Mouse (Mus musculus): ENCODE measurements around the gene Ptgs1. TPM values are rescaled to one million over a fixed set of nuclear protein-coding genes. Genes with fewer than 3 reads are reported as not detected.
A peak's percentile ranks its signal among the peaks of the same experiment; 100 is the strongest.

Ptgs1 gene
- polyA plus RNA-seq, 1 experiment from 2014 or later, result 3.7 TPM

- Histone ChIP-seq H3K4me3 (ENCODE audit: low read depth, low read length) (no peak overlapping the region), H3K4me1 (ENCODE audit: control insufficient read depth, insufficient read depth, low read length) (no peaks in the 10 kb centered on the region), H3K4me2 (ENCODE audit: low read length) (no peak overlapping the region), H3K36me3 (ENCODE audit: control insufficient read depth, insufficient read depth, low read length) (no peaks in the 10 kb centered on the region), H3K9me3 (replicated peaks; ENCODE audit: control insufficient read depth, low read length) (no peaks in the 10 kb centered on the region), H3K9ac (ENCODE audit: low read length) (no peak overlapping the region), H3K27me3 (replicated peaks; ENCODE audit: control insufficient read depth, insufficient read depth, low read length) (no peaks in the 10 kb centered on the region), H3K27ac (ENCODE audit: low read depth, low read length) (no peak overlapping the region)
- 91% methylated on average over 4 of the region's 4 CpGs for WGBS
- no peak for DNase-seq (ENCODE audit: low spot score)
- ATAC-seq, result no peak
These were observed 40.9 kb downstream of the Ptgs1 start for GRCm38 (mm10) chr2:36271085-36271484.

- 81% methylated on average over 6 of the region's 6 CpGs for WGBS
- Histone ChIP-seq H3K4me3 (ENCODE audit: low read depth, low read length) (no peak overlapping the region), H3K4me1 (ENCODE audit: control insufficient read depth, insufficient read depth, low read length) (no peaks in the 10 kb centered on the region), H3K9ac (ENCODE audit: low read length) (no peak overlapping the region), H3K27ac (ENCODE audit: low read depth, low read length) (no peak overlapping the region), H3K4me2 (ENCODE audit: low read length) (no peak overlapping the region), H3K36me3 (ENCODE audit: control insufficient read depth, insufficient read depth, low read length) (no peaks in the 10 kb centered on the region), H3K9me3 (replicated peaks; ENCODE audit: control insufficient read depth, low read length) (no peaks in the 10 kb centered on the region), H3K27me3 (replicated peaks; ENCODE audit: control insufficient read depth, insufficient read depth, low read length) (no peaks in the 10 kb centered on the region)
- DNase-seq (ENCODE audit: low spot score) (no peak), ATAC-seq (no peak)
These were observed 42.2 kb downstream of the Ptgs1 start for GRCm38 (mm10) chr2:36272288-36272950.

GRCm38 (mm10) chr2:36276454-36276853 is 46.2 kb downstream of the Ptgs1 start:
- H3K9me3 ChIP-seq (replicated peaks; ENCODE audit: control insufficient read depth, low read length), result no peaks in the 10 kb centered on the region
- no peak overlapping the region for H3K4me3 ChIP-seq (ENCODE audit: low read depth, low read length)
- ATAC-seq (peak; percentile 55), DNase-seq (ENCODE audit: low spot score) (peak; percentile 94)
- no peak overlapping the region for H3K4me2 ChIP-seq (ENCODE audit: low read length)
- no peak overlapping the region for H3K9ac ChIP-seq (ENCODE audit: low read length)
- H3K27ac ChIP-seq (ENCODE audit: low read depth, low read length), result no peak overlapping the region
- WGBS, result 38% methylated on average over 4 of the region's 4 CpGs
- H3K27me3 ChIP-seq (replicated peaks; ENCODE audit: control insufficient read depth, insufficient read depth, low read length), result no peaks in the 10 kb centered on the region
- H3K36me3 ChIP-seq (ENCODE audit: control insufficient read depth, insufficient read depth, low read length), result no peaks in the 10 kb centered on the region
- no peaks in the 10 kb centered on the region for H3K4me1 ChIP-seq (ENCODE audit: control insufficient read depth, insufficient read depth, low read length)

- H3K4me1 ChIP-seq (ENCODE audit: control insufficient read depth, insufficient read depth, low read length), result no peaks in the 10 kb centered on the region
- H3K27ac ChIP-seq (ENCODE audit: low read depth, low read length), result no peak overlapping the region
- H3K36me3 ChIP-seq (ENCODE audit: control insufficient read depth, insufficient read depth, low read length), result no peaks in the 10 kb centered on the region
- no peak overlapping the region for H3K4me2 ChIP-seq (ENCODE audit: low read length)
- H3K27me3 ChIP-seq (replicated peaks; ENCODE audit: control insufficient read depth, insufficient read depth, low read length), result no peaks in the 10 kb centered on the region
- 64% methylated on average over 3 of the region's 3 CpGs for WGBS
- no peak overlapping the region for H3K4me3 ChIP-seq (ENCODE audit: low read depth, low read length)
- no peaks in the 10 kb centered on the region for H3K9me3 ChIP-seq (replicated peaks; ENCODE audit: control insufficient read depth, low read length)
- H3K9ac ChIP-seq (ENCODE audit: low read length), result no peak overlapping the region
- no peak for ATAC-seq
- no peak for DNase-seq (ENCODE audit: low spot score)
These were observed 48.5 kb downstream of the Ptgs1 start for GRCm38 (mm10) chr2:36278760-36279159.

GRCm38 (mm10) chr2:36281138-36281537 is 50.9 kb downstream of the Ptgs1 start:
- no peak for ATAC-seq
- 61% methylated on average over 1 of the region's 1 CpGs for whole genome bisulfite sequencing
- H3K9me3 ChIP-seq (replicated peaks; ENCODE audit: control insufficient read depth, low read length), result no peaks in the 10 kb centered on the region

GRCm38 (mm10) chr2:36282301-36282700 is 52.1 kb downstream of the Ptgs1 start:
- no peak overlapping the region for H3K4me2 ChIP-seq (ENCODE audit: low read length)
- no peaks in the 10 kb centered on the region for H3K36me3 ChIP-seq (ENCODE audit: control insufficient read depth, insufficient read depth, low read length)
- H3K9ac ChIP-seq (ENCODE audit: low read length), result no peak overlapping the region
- no peaks in the 10 kb centered on the region for H3K27me3 ChIP-seq (replicated peaks; ENCODE audit: control insufficient read depth, insufficient read depth, low read length)
- WGBS, result 98% methylated on average over 1 of the region's 1 CpGs
- ATAC-seq, result no peak
- H3K27ac ChIP-seq (ENCODE audit: low read depth, low read length), result no peak overlapping the region
- DNase-seq (ENCODE audit: low spot score), result no peak
- H3K4me3 ChIP-seq (ENCODE audit: low read depth, low read length), result no peak overlapping the region
- no peaks in the 10 kb centered on the region for H3K4me1 ChIP-seq (ENCODE audit: control insufficient read depth, insufficient read depth, low read length)
- H3K9me3 ChIP-seq (replicated peaks; ENCODE audit: control insufficient read depth, low read length), result no peaks in the 10 kb centered on the region

More at GRCm38 (mm10) chr2:36281138-36281537, 50.9 kb downstream of the Ptgs1 start:
- Histone ChIP-seq H3K36me3 (ENCODE audit: control insufficient read depth, insufficient read depth, low read length) (no peaks in the 10 kb centered on the region), H3K27ac (ENCODE audit: low read depth, low read length) (no peak overlapping the region), H3K4me2 (ENCODE audit: low read length) (no peak overlapping the region), H3K9ac (ENCODE audit: low read length) (no peak overlapping the region), H3K27me3 (replicated peaks; ENCODE audit: control insufficient read depth, insufficient read depth, low read length) (no peaks in the 10 kb centered on the region), H3K4me3 (ENCODE audit: low read depth, low read length) (no peak overlapping the region), H3K4me1 (ENCODE audit: control insufficient read depth, insufficient read depth, low read length) (no peaks in the 10 kb centered on the region)
- no peak for DNase-seq (ENCODE audit: low spot score)

Other genes with a start within 250 kb of the Ptgs1 start
- 283 and 287 TPM in 2 replicates for gene Ndufa8, start 181.0 kb upstream of the Ptgs1 start, polyA plus RNA-seq (2014; fragmentation: Nextera tagmentation; extraction: Ambion mirVana)
- 2.6 and 3.4 TPM in 2 replicates for gene Morn5, start 181.0 kb upstream of the Ptgs1 start, polyA plus RNA-seq (2014; fragmentation: Nextera tagmentation; extraction: Ambion mirVana)
- 14.7 and 27.3 TPM in 2 replicates for gene Lhx6, start 125.0 kb upstream of the Ptgs1 start, polyA plus RNA-seq (2014; fragmentation: Nextera tagmentation; extraction: Ambion mirVana)
- 37.2 and 39.9 TPM in 2 replicates for gene Mrrf, start 94.0 kb upstream of the Ptgs1 start, polyA plus RNA-seq (2014; fragmentation: Nextera tagmentation; extraction: Ambion mirVana)
- gene Rbm18, start 93.7 kb upstream of the Ptgs1 start, polyA plus RNA-seq (2014; fragmentation: Nextera tagmentation; extraction: Ambion mirVana), result 166 and 187 TPM in 2 replicates
- gene Olfr338, start 143.1 kb downstream of the Ptgs1 start, polyA plus RNA-seq (2014; fragmentation: Nextera tagmentation; extraction: Ambion mirVana), result not detected in 2 replicates
- not detected in 2 replicates for gene Olfr339, start 188.5 kb downstream of the Ptgs1 start, polyA plus RNA-seq (2014; fragmentation: Nextera tagmentation; extraction: Ambion mirVana)
- not detected in 2 replicates for gene Olfr340, start 222.2 kb downstream of the Ptgs1 start, polyA plus RNA-seq (2014; fragmentation: Nextera tagmentation; extraction: Ambion mirVana)

Measured in forebrain, embryonic 14.5 days (tissue).